Comparison of ENCODE assay signal across 9 mouse cellular contexts in genomic region chr9:72169728-72170188, GRCm38 (mm10). TPM values are rescaled to one million over a fixed set of nuclear protein-coding genes. Genes with fewer than 3 reads are reported as not detected.
DNase-seq lines count a peak whose midpoint lies in the region; ATAC-seq and TF ChIP-seq lines count a peak whose summit lies in the region.
"Had no signal": no experiment of that assay in that cellular context is flagged by ENCODE, and none has a peak within 500 bp of the region (broad histone marks: within the 10 kb centered on the region; RNA-seq: fewer than 3 reads in every experiment).

No protein-coding gene starts in this region.

- no peak for TF ChIP-seq EP300 in heart, postnatal 0 days (IDR thresholded peaks at IDR 0.05; ENCODE audit: low read depth)

- no peaks in the 10 kb centered on the region for H3K36me3 ChIP-seq in embryonic facial prominence, embryonic 15.5 days
- H3K36me3 ChIP-seq in heart, postnatal 0 days (replicated peaks; ENCODE audit: control insufficient read depth, insufficient read depth, low read length), result no peaks in the 10 kb centered on the region
- no peaks in the 10 kb centered on the region for H3K36me3 ChIP-seq in macrophage (ENCODE audit: inconsistent target)

- DNase-seq in cerebellum, postnatal 14 days, result peak; percentile 49 to 53
- DNase-seq in cerebellum, adult 11-12 months, result no peak
- peak; percentile 75 for DNase-seq in heart, postnatal 0 days (ENCODE audit: low spot score)
- peak; percentile 72 for DNase-seq in kidney, postnatal 14 days
- DNase-seq in retina, postnatal 1 day, result peak; percentile 70
- DNase-seq in thymus, adult 18-20 months, result no peak

- H3K9ac ChIP-seq in embryonic facial prominence, embryonic 15.5 days, result 0 out of 2 replicates have a peak overlapping the region, but pooled peaks have one; percentile 24
- peak overlapping the region; percentile 31 for H3K9ac ChIP-seq in heart, postnatal 0 days (replicated peaks; ENCODE audit: low read depth, low read length)

- no peak overlapping the region for H3K27ac ChIP-seq in embryonic facial prominence, embryonic 15.5 days (replicated peaks)
- H3K27ac ChIP-seq in heart, postnatal 0 days (ENCODE audit: low read depth), result peak overlapping the region; percentile 0; the same call in 1 of the 2 replicates
- no peak overlapping the region for H3K27ac ChIP-seq in macrophage

- WGBS in embryonic facial prominence, embryonic 15.5 days, result 5% methylated on average over 12 of the region's 12 CpGs
- 3% methylated on average over 12 of the region's 12 CpGs for WGBS in heart, postnatal 0 days
- 14% methylated on average over 12 of the region's 12 CpGs for WGBS in macrophage (ENCODE audit: missing documents)

- no peak for TF ChIP-seq CTCF in heart, postnatal 0 days (IDR thresholded peaks at IDR 0.05; ENCODE audit: low read depth)

- H3K4me1 ChIP-seq in embryonic facial prominence, embryonic 15.5 days, result peaks cover 13% of the 10 kb centered on the region
- peaks cover 9% of the 10 kb centered on the region; the same call in 1 of the 2 replicates for H3K4me1 ChIP-seq in heart, postnatal 0 days (ENCODE audit: control insufficient read depth, insufficient read depth)

- ATAC-seq in embryonic facial prominence, embryonic 15.5 days (ENCODE audit: insufficient number of reproducible peaks, low FRiP score, low TSS enrichment, low read depth), result no peak
- peak; percentile 85 for ATAC-seq in heart, postnatal 0 days (ENCODE audit: insufficient read depth, low read depth)

- peak overlapping the region; percentile 52 for H3K4me2 ChIP-seq in embryonic facial prominence, embryonic 15.5 days (replicated peaks)
- peak overlapping the region; percentile 56 for H3K4me2 ChIP-seq in heart, postnatal 0 days (ENCODE audit: low read depth, low read length)

- peak overlapping the region; percentile 36 for H3K4me3 ChIP-seq in embryonic facial prominence, embryonic 15.5 days (replicated peaks)
- peak overlapping the region; percentile 38 for H3K4me3 ChIP-seq in heart, postnatal 0 days (ENCODE audit: low read depth, low read length)
- H3K4me3 ChIP-seq in macrophage (ENCODE audit: inconsistent target), result 0 out of 2 replicates have a peak overlapping the region, but pooled peaks have one; percentile 0

- H3K27me3 ChIP-seq in embryonic facial prominence, embryonic 15.5 days, result no peaks in the 10 kb centered on the region
- H3K27me3 ChIP-seq in heart, postnatal 0 days (ENCODE audit: control insufficient read depth, insufficient read depth, low read length), result no peaks in the 10 kb centered on the region
- H3K27me3 ChIP-seq: CH12.LX had no signal

- H3K79me2 ChIP-seq in macrophage (ENCODE audit: inconsistent target), result no peaks in the 10 kb centered on the region

- H3K9me3 ChIP-seq in embryonic facial prominence, embryonic 15.5 days (replicated peaks), result no peaks in the 10 kb centered on the region
- H3K9me3 ChIP-seq in heart, postnatal 0 days (replicated peaks; ENCODE audit: control insufficient read depth, low read length), result no peaks in the 10 kb centered on the region

RNA-seq across cellular contexts. Expression of gene Tcf12, which starts 58.1 kb away (rescaled TPM):
- polyA plus RNA-seq in embryonic facial prominence, embryonic 15.5 days (2015; fragmentation: Nextera tagmentation; extraction: Ambion mirVana), result 104 and 112 TPM in 2 replicates
- 55.2 and 69.4 TPM in 2 replicates for total RNA-seq in heart, postnatal 0 days (2014; rRNA removed; ENCODE audit: low replicate concordance)
- 14.3 and 14.8 TPM in 2 replicates for polyA plus RNA-seq in heart, postnatal 0 days (2015; fragmentation: Nextera tagmentation; extraction: Ambion mirVana)
- total RNA-seq in macrophage (2018; cell fraction: chromatin; rRNA removed), result 100 to 1,000 TPM in 23 of 26 experiments, 10 to 100 TPM in 3; 87.8 to 255 (median 151) TPM
- 10 to 100 TPM; 30.5 to 67.3 (median 41.6) TPM for total RNA-seq in macrophage (2018; cell fraction: cytosol; rRNA removed)
- 100 to 1,000 TPM in 10 of 26 experiments, 10 to 100 TPM in 16; 31.4 to 179 (median 82.1) TPM for total RNA-seq in macrophage (2018; cell fraction: nucleus; rRNA removed)
- 28.9 to 49.9 TPM (median 29.9 TPM) in 3 replicates for polyA plus RNA-seq in macrophage (2018)

Comparison
In these comparisons a context has a peak if more than half of its experiments do, and no peak if none do; other contexts are left out.
1. DNase-seq: peak in cerebellum, postnatal 14 days (2 of 2), heart, postnatal 0 days (single experiment), kidney, postnatal 14 days (single experiment) and retina, postnatal 1 day (single experiment); none in cerebellum, adult 11-12 months (single experiment) and thymus, adult 18-20 months (0 of 2).
2. Peak in every context shown above with its lines, with median percentiles within 50 percentile points of each other: H3K4me3 ChIP-seq.